Mouse (Mus musculus) liver, postnatal 0 days (tissue): ENCODE measurements at regions not wholly inside any gene's neighbourhood (a gene's known extent, or its start where the extent isn't known, plus 50 kb on each side); places are given as distances from the start of the nearest gene placed in this dataset.

ENCODE experiments used
- ATAC-seq: fragments of 200-750 bp; cut with Nextera tagmentation; 2 replicates; pipeline ENCODE4 v1.8.0; 2017; ENCODE audit warnings: mild to moderate bottlenecking, moderate library complexity
- DNase-seq: peaks from one replicate; pipeline ENCODE4 v3.0.0-alpha.2; 2016
- H3K27ac ChIP-seq: fragments of 300-500 bp; sonication (generic); 2 replicates; pipeline ENCODE4 v1.5.1; 2014; ENCODE audit warnings: antibody characterized with exemption, moderate library complexity, mild to moderate bottlenecking, low read depth
- H3K27me3 ChIP-seq: fragments of 300-500 bp; sonication (generic); 2 replicates; pipeline ENCODE4 v1.6.1; 2014; ENCODE audit warnings: low read length, control low read depth, mixed read lengths; ENCODE audit not compliant: insufficient read depth
- H3K36me3 ChIP-seq: fragments of 300-500 bp; sonication (generic); replicated peaks from 2 replicates; pipeline ENCODE4 v1.6.1; 2014; ENCODE audit warnings: mild to moderate bottlenecking, control low read depth, low read length, moderate library complexity, mixed read lengths; ENCODE audit not compliant: insufficient read depth
- H3K4me1 ChIP-seq: fragments of 300-500 bp; sonication (generic); 2 replicates; pipeline ENCODE4 v1.6.1; 2014; ENCODE audit warnings: antibody characterized with exemption, mild to moderate bottlenecking, control low read depth; ENCODE audit not compliant: insufficient read depth
- H3K4me2 ChIP-seq: fragments of 300-500 bp; sonication (generic); 2 replicates; pipeline ENCODE4 v1.6.1; 2014; ENCODE audit warnings: low read depth, mild to moderate bottlenecking, low read length, moderate library complexity, mixed read lengths
- H3K4me3 ChIP-seq: fragments of 300-500 bp; sonication (generic); 2 replicates; pipeline ENCODE4 v1.5.1; 2014; ENCODE audit warnings: low read depth, low read length
- H3K9ac ChIP-seq: fragments of 300-500 bp; sonication (generic); replicated peaks from 2 replicates; pipeline ENCODE4 v1.6.1; 2014; ENCODE audit warnings: mild to moderate bottlenecking, moderate library complexity
- H3K9me3 ChIP-seq: fragments of 300-500 bp; sonication (generic); 2 replicates; pipeline ENCODE4 v1.6.1; 2016; ENCODE audit warnings: mild to moderate bottlenecking, control low read depth, low read length, mixed read lengths
- CTCF ChIP-seq: sonication (generic); IDR thresholded peaks from 2 replicates; pipeline ENCODE4 v1.5.1; 2016; ENCODE audit warnings: antibody characterized with exemption, low read depth
- EP300 ChIP-seq: IDR thresholded peaks from 2 replicates; pipeline ENCODE4 v1.6.1; 2016; ENCODE audit warnings: antibody characterized with exemption, low read depth, mild to moderate bottlenecking
- WGBS: fragments of 180-500 bp; shearing (Covaris S2); extraction: QIAGEN DNeasy Blood & Tissue Kit; methylation state at CpG from one replicate; pipeline ENCODE4 v1.1.7; 2014; ENCODE audit not compliant: insufficient replicate concordance; 5-methylcytosine and 5-hydroxymethylcytosine counted together

- no peak overlapping the region for H3K4me3 ChIP-seq
- H3K36me3 ChIP-seq = no peaks in the 10 kb centered on the region
- WGBS = 73% methylated on average over 3 of the region's 3 CpGs
- H3K27me3 ChIP-seq = no peaks in the 10 kb centered on the region
- H3K9ac ChIP-seq = no peak overlapping the region
- DNase-seq (no peak), ATAC-seq (no peak)
- H3K9me3 ChIP-seq = no peaks in the 10 kb centered on the region
- no peak for TF ChIP-seq CTCF
- TF ChIP-seq EP300 = no peak
- no peak overlapping the region for H3K4me2 ChIP-seq
- no peak overlapping the region for H3K27ac ChIP-seq
- H3K4me1 ChIP-seq = no peaks in the 10 kb centered on the region
These were observed 128.7 kb upstream of the Prkg2 start for GRCm38 (mm10) chr5:99165807-99166360.

GRCm38 (mm10) chr5:99157973-99158372, 120.8 kb upstream of the Prkg2 start:
- DNase-seq = peak; percentile 30
- WGBS = 9% methylated on average over 1 of the region's 1 CpGs

GRCm38 (mm10) chr5:99153269-99153850, 116.2 kb upstream of the Prkg2 start:
- no peak for ATAC-seq
- Histone ChIP-seq H3K27me3 (no peaks in the 10 kb centered on the region), H3K4me3 (no peak overlapping the region), H3K9ac (no peak overlapping the region), H3K4me1 (no peaks in the 10 kb centered on the region), H3K4me2 (no peak overlapping the region), H3K27ac (no peak overlapping the region), H3K9me3 (no peaks in the 10 kb centered on the region), H3K36me3 (no peaks in the 10 kb centered on the region)
- no peak for DNase-seq
- no peak for TF ChIP-seq EP300
- TF ChIP-seq CTCF = no peak
- 53% methylated on average over 2 of the region's 2 CpGs for WGBS

More at GRCm38 (mm10) chr5:99157973-99158372, 120.8 kb upstream of the Prkg2 start:
- Histone ChIP-seq H3K27me3 (no peaks in the 10 kb centered on the region), H3K27ac (no peak overlapping the region), H3K36me3 (no peaks in the 10 kb centered on the region), H3K4me2 (no peak overlapping the region), H3K4me3 (no peak overlapping the region), H3K9me3 (no peaks in the 10 kb centered on the region), H3K4me1 (no peaks in the 10 kb centered on the region), H3K9ac (no peak overlapping the region)
- peak; percentile 73 for TF ChIP-seq CTCF
- TF ChIP-seq EP300 = no peak
- no peak for ATAC-seq

- H3K27me3 ChIP-seq = no peaks in the 10 kb centered on the region
- H3K9me3 ChIP-seq = no peaks in the 10 kb centered on the region
- DNase-seq (no peak), ATAC-seq (no peak)
- no peaks in the 10 kb centered on the region for H3K36me3 ChIP-seq
- no peak overlapping the region for H3K4me2 ChIP-seq
- TF ChIP-seq EP300 = no peak
- TF ChIP-seq CTCF = no peak
- WGBS = 82% methylated on average over 4 of the region's 4 CpGs
- no peak overlapping the region for H3K4me3 ChIP-seq
- no peaks in the 10 kb centered on the region for H3K4me1 ChIP-seq
- H3K27ac ChIP-seq = no peak overlapping the region
- H3K9ac ChIP-seq = no peak overlapping the region
These were observed 115.1 kb upstream of the Prkg2 start for GRCm38 (mm10) chr5:99152299-99152698.

- Histone ChIP-seq H3K27ac (no peak overlapping the region), H3K4me3 (no peak overlapping the region), H3K9ac (no peak overlapping the region), H3K4me2 (no peak overlapping the region), H3K36me3 (no peaks in the 10 kb centered on the region), H3K4me1 (no peaks in the 10 kb centered on the region), H3K27me3 (no peaks in the 10 kb centered on the region), H3K9me3 (no peaks in the 10 kb centered on the region)
- ATAC-seq (no peak), DNase-seq (no peak)
- WGBS = 17% methylated on average over 1 of the region's 1 CpGs
- TF ChIP-seq CTCF = no peak
- no peak for TF ChIP-seq EP300
These were observed 112.8 kb upstream of the Prkg2 start for GRCm38 (mm10) chr5:99149904-99150303.

- Histone ChIP-seq H3K27me3 (no peaks in the 10 kb centered on the region), H3K4me3 (no peak overlapping the region), H3K27ac (no peak overlapping the region), H3K4me2 (no peak overlapping the region), H3K4me1 (no peaks in the 10 kb centered on the region), H3K36me3 (no peaks in the 10 kb centered on the region), H3K9me3 (no peaks in the 10 kb centered on the region), H3K9ac (no peak overlapping the region)
- ATAC-seq (no peak), DNase-seq (no peak)
- WGBS = 63% methylated on average over 2 of the region's 2 CpGs
- no peak for TF ChIP-seq CTCF
These were observed 95.5 kb upstream of the Prkg2 start for GRCm38 (mm10) chr5:99132670-99133069.
